Mouse (Mus musculus): ENCODE results near the gene Rpgr.

DNA sequence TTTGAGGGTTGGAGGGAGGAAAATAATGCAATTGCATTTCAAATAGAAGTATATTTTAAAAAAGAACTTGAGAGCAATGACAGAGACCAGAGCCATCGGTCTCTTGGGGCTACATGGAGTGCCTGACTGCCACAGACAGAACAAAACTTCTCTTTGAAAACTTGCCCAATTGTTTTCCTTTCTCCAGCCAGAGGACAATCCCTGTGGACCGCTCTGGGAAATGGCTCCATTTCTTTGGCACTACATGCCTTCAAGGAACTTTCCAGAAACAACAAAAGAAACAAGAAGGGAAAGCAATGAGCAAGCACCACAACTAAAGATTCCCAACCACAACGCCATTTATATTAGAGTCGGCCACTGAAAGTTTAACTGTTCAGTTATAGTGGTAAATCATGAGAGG, 154.5 kb downstream of the Rpgr start:
- TF ChIP-seq CTCF (IDR thresholded peaks at IDR 0.05; ENCODE audit: low read depth) (no peak), EP300 (IDR thresholded peaks at IDR 0.05; ENCODE audit: low read depth) (no peak)
